Mouse (Mus musculus): ENCODE results near the gene Psors1c2. TPM values are rescaled to one million over a fixed set of nuclear protein-coding genes. Genes with fewer than 3 reads are reported as not detected.

The Psors1c2 gene
- polyA plus RNA-seq (2015; fragmentation: Nextera tagmentation; extraction: Ambion mirVana) = 1.3 and 1.8 TPM in 2 replicates

DNA sequence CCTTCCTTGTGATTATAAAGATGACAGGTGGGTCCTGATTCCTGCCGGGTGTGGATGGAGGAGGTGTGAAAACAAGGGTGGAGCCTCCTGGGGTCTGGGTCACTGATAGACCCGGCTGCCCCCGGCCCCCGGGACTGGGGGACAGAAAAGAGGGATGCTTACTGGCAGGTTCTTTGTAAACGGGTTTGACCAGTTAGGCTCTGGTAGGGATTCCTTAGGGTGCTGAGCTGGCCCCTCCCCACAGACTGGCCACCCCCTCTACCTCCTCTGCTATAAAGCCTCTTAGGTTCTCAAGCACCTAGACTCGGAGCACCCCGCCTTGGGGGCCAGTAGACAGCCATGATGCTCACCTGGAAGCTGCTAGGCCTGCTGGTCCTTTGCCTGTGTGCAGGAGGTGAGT is at the start of gene Psors1c2:
Psors1c2 (plus strand) TSS at position 301 of the 400 bp plus-strand sequence.
- no peak for ATAC-seq (ENCODE audit: insufficient number of reproducible peaks, low FRiP score, low TSS enrichment, low read depth)
- Histone ChIP-seq H3K4me1 (peaks cover 10% of the 10 kb centered on the region), H3K4me3 (no peak within 1 kb of the TSS), H3K9me3 (no peaks in the 10 kb centered on the region), H3K9ac (no peak within 1 kb of the TSS), H3K27me3 (no peaks in the 10 kb centered on the region), H3K4me2 (no peak within 1 kb of the TSS), H3K27ac (no peak within 1 kb of the TSS), H3K36me3 (peaks cover 29% of the 10 kb centered on the region)
- WGBS = 18% methylated on average over 7 of the region's 7 CpGs

DNA sequence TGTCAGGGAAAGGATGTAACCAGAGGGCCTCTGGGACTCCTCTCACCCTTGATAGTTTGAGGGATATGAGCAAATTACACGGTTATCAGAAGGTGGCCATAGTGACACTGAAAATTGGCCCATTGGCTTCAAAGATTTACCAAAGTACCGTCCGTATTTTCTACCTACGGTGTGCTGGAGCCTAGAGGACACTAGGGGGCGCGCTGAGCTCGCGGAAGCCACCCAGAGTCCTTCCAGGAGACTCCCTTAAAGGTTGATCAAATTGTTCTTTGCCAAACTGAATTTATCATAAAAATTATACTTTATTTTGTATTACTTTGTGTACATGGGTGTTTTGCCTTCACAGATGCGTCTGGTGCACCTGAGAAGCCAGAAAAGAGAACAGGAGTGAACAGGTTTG is 48.9 kb upstream of the Psors1c2 start:
- no peak overlapping the region for H3K27ac ChIP-seq
- no peak overlapping the region for H3K4me3 ChIP-seq
- no peaks in the 10 kb centered on the region for H3K4me1 ChIP-seq
- ATAC-seq (ENCODE audit: insufficient number of reproducible peaks, low FRiP score, low TSS enrichment, low read depth) = no peak
- WGBS = under 1% methylated on average over 9 of the region's 9 CpGs
- H3K27me3 ChIP-seq = no peaks in the 10 kb centered on the region
- H3K9ac ChIP-seq = no peak overlapping the region
- no peak overlapping the region for H3K4me2 ChIP-seq
- no peaks in the 10 kb centered on the region for H3K36me3 ChIP-seq
- H3K9me3 ChIP-seq = no peaks in the 10 kb centered on the region

DNA sequence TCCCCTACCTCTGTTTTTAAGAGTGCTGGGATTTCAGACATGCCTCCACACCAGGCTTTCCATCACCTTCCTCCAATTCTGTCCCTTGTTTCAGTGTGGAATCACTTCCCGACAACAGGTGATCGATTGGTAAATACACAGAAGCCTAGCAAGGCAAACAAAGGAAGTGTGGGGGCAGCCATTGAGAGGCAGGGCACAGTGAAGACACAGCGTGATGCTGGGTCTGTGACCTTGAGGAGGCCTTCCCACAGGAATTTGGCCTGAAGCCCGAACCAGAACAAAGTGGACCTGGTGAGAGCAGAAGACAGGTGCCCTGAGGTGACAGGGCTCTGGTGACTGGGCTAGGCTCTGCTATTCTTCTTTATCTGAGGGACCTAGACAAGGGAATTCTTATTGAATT is 47.3 kb upstream of the Psors1c2 start:
- Histone ChIP-seq H3K27me3 (no peaks in the 10 kb centered on the region), H3K36me3 (no peaks in the 10 kb centered on the region), H3K9ac (no peak overlapping the region), H3K4me3 (no peak overlapping the region), H3K9me3 (no peaks in the 10 kb centered on the region), H3K27ac (no peak overlapping the region), H3K4me1 (no peaks in the 10 kb centered on the region), H3K4me2 (no peak overlapping the region)
- WGBS = 50% methylated on average over 4 of the region's 4 CpGs
- ATAC-seq (ENCODE audit: insufficient number of reproducible peaks, low FRiP score, low TSS enrichment, low read depth) = no peak

DNA sequence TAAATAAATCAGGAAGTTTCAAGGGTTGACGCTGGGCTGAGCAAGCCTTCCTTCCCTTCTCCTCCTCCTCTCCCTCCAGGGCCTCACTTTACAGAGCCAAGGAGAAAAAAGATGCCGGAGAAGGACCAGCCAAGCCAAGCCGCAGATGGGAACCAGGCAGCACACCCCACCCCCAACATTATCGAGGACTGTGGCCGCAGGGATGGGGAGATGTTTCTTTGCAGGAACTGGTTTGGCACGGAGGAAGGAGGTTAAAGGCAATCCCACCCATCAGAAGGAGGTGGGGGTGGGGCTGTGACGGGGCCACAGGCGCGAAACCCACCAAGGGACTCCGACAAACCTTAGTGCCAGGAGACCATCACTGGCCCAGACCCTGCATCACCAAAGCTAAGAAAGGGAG is 46.3 kb upstream of the Psors1c2 start:
- Histone ChIP-seq H3K4me1 (no peaks in the 10 kb centered on the region), H3K27ac (no peak overlapping the region), H3K9ac (no peak overlapping the region), H3K9me3 (no peaks in the 10 kb centered on the region), H3K4me3 (no peak overlapping the region), H3K36me3 (no peaks in the 10 kb centered on the region), H3K27me3 (no peaks in the 10 kb centered on the region), H3K4me2 (no peak overlapping the region)
- ATAC-seq (ENCODE audit: insufficient number of reproducible peaks, low FRiP score, low TSS enrichment, low read depth) = no peak
- WGBS = 41% methylated on average over 10 of the region's 10 CpGs

DNA sequence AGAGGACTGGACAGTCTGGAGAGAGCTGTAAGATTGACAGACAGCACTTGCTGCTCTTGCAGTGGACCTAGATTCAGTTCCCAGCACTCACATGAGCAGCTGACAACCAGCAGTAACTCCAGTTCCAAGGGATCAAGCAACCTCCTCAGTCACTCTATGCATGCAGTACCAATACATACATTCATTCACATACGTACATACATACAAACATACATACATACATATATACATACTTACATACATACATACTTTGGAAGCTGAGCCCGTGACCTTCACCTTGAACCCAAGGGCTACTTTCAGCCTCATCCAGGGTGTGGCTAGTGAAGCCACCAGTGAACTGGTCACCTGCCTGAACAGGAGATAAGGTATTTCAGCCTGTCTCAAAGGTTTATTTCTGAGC is 45.0 kb upstream of the Psors1c2 start:
- Histone ChIP-seq H3K4me1 (no peaks in the 10 kb centered on the region), H3K27me3 (no peaks in the 10 kb centered on the region), H3K9me3 (no peaks in the 10 kb centered on the region), H3K4me2 (no peak overlapping the region), H3K9ac (no peak overlapping the region), H3K27ac (no peak overlapping the region), H3K4me3 (no peak overlapping the region), H3K36me3 (no peaks in the 10 kb centered on the region)
- 94% methylated on average over 2 of the region's 2 CpGs for WGBS
- ATAC-seq (ENCODE audit: insufficient number of reproducible peaks, low FRiP score, low TSS enrichment, low read depth) = no peak

DNA sequence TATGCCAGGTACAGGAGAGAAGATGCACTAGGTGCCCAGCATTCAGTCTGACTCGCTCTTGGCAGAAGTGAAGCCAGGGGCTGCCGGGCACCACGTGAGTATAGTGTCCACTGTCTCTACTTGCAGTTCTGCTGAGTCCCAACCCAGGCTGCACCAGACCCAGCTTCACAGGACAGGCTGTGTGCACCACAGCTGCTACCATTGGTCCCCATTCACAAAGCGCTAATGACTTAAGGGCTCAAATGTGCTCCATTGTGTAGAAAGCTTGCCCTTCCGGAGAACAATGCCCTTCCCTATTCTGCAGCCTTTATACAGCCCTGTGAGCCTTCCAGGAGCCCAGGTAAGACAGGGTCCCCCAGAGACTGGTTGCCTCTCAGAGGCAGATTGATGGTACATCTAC is 42.7 kb upstream of the Psors1c2 start:
- Histone ChIP-seq H3K4me2 (no peak overlapping the region), H3K4me1 (no peaks in the 10 kb centered on the region), H3K27ac (no peak overlapping the region), H3K9ac (no peak overlapping the region), H3K4me3 (no peak overlapping the region), H3K27me3 (no peaks in the 10 kb centered on the region), H3K9me3 (no peaks in the 10 kb centered on the region), H3K36me3 (no peaks in the 10 kb centered on the region)
- no peak for ATAC-seq (ENCODE audit: insufficient number of reproducible peaks, low FRiP score, low TSS enrichment, low read depth)
- WGBS = 71% methylated on average over 5 of the region's 5 CpGs

DNA sequence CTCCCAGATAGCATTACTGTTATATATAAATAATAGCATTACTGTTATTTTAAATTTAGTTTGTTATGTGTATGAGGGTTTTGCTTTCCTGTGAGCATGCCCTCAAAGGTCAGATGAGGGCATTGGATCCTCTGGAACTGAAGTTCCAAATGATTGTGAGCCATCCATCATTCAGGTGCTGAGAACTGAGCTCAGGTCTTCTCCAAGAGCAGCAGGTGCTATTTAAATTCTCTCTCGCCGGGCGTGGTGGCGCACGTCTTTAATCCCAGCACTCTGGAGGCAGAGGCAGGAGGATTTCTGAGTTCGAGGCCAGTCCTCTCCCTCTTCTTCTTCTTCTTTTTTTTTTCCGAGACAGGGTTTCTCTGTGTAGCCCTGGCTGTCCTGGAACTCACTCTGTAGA is 35.9 kb upstream of the Psors1c2 start:
- 96% methylated on average over 7 of the region's 7 CpGs for WGBS
- no peak overlapping the region for H3K4me3 ChIP-seq
- H3K4me1 ChIP-seq = no peaks in the 10 kb centered on the region
- H3K9ac ChIP-seq = no peak overlapping the region
- H3K9me3 ChIP-seq = no peaks in the 10 kb centered on the region
- no peak for ATAC-seq (ENCODE audit: insufficient number of reproducible peaks, low FRiP score, low TSS enrichment, low read depth)
- H3K27ac ChIP-seq = no peak overlapping the region
- H3K36me3 ChIP-seq = no peaks in the 10 kb centered on the region
- no peak overlapping the region for H3K4me2 ChIP-seq
- H3K27me3 ChIP-seq = no peaks in the 10 kb centered on the region

DNA sequence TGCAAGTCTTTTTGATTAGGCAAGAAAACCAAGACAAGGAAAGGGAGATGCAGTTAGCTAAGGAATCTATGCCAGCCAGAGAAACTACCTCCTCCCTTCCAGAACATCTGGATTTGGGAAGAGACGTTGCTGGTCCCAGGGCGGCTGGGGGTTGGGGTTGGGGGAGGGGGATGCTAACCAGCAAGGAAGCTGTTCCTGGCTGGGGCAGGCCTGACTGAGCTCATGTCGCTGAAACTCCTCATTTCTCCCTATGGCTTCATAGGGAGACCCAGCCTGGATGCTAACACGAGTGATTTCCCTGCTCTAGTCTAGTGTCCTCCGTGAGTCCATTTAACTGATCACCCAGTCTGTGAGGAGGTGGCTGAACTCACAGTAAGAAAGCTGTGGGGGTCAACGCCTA is 30.8 kb upstream of the Psors1c2 start:
- no peaks in the 10 kb centered on the region for H3K36me3 ChIP-seq
- ATAC-seq (ENCODE audit: insufficient number of reproducible peaks, low FRiP score, low TSS enrichment, low read depth) = no peak
- no peaks in the 10 kb centered on the region for H3K9me3 ChIP-seq
- no peak overlapping the region for H3K4me3 ChIP-seq
- no peak overlapping the region for H3K27ac ChIP-seq
- 8% methylated on average over 6 of the region's 6 CpGs for WGBS
- H3K27me3 ChIP-seq = peaks cover 19% of the 10 kb centered on the region
- no peak overlapping the region for H3K4me2 ChIP-seq
- H3K9ac ChIP-seq = no peak overlapping the region
- H3K4me1 ChIP-seq = no peaks in the 10 kb centered on the region

DNA sequence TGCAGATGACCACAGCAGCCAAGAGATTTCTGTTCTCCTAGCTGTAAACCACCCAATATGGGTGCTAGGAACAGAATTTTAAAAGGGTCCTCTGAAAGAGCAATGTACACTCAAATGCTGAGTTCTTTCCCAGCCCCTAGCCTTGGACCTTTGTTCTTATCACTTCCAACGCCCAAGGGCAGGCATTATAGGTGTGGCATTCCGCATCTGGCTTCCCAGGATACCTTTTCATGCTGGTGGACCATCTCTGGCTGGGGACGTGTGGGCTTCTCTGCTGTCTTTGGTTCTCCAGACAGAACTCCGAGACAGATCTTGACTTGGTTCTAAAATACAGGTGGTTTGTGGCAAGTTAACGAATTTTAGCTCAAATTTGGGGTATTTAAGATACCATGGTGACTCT is 30.2 kb upstream of the Psors1c2 start:
- peaks cover 25% of the 10 kb centered on the region for H3K27me3 ChIP-seq
- H3K36me3 ChIP-seq = no peaks in the 10 kb centered on the region
- 69% methylated on average over 5 of the region's 5 CpGs for WGBS
- H3K27ac ChIP-seq = no peak overlapping the region
- H3K9me3 ChIP-seq = no peaks in the 10 kb centered on the region
- no peak overlapping the region for H3K9ac ChIP-seq
- no peak overlapping the region for H3K4me2 ChIP-seq
- no peak overlapping the region for H3K4me3 ChIP-seq
- no peak for ATAC-seq (ENCODE audit: insufficient number of reproducible peaks, low FRiP score, low TSS enrichment, low read depth)
- no peaks in the 10 kb centered on the region for H3K4me1 ChIP-seq

DNA sequence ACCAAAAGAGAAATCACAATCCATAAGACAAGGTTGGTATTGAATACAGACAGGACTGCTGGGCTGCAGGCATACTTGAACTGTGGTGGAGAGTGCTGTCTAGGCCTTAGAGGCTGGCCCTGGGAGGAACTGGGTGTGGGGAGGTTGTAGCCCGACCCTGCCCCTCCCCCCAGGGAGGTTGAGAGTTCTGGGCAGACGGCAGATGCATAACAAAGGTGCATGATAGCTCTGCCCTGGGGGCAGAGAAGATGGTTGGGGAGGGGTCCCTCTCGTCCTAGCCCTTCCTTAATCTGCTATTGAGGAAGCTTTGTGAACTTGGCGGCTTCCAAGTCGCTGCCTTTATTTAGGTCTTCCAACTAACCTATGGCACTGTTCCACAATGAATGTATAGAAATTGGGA is 29.2 kb upstream of the Psors1c2 start:
- H3K27me3 ChIP-seq = peaks cover 25% of the 10 kb centered on the region
- no peak overlapping the region for H3K27ac ChIP-seq
- H3K4me2 ChIP-seq = no peak overlapping the region
- no peaks in the 10 kb centered on the region for H3K36me3 ChIP-seq
- no peak overlapping the region for H3K4me3 ChIP-seq
- H3K9ac ChIP-seq = no peak overlapping the region
- no peak for ATAC-seq (ENCODE audit: insufficient number of reproducible peaks, low FRiP score, low TSS enrichment, low read depth)
- no peaks in the 10 kb centered on the region for H3K4me1 ChIP-seq
- 27% methylated on average over 5 of the region's 5 CpGs for WGBS
- no peaks in the 10 kb centered on the region for H3K9me3 ChIP-seq

DNA sequence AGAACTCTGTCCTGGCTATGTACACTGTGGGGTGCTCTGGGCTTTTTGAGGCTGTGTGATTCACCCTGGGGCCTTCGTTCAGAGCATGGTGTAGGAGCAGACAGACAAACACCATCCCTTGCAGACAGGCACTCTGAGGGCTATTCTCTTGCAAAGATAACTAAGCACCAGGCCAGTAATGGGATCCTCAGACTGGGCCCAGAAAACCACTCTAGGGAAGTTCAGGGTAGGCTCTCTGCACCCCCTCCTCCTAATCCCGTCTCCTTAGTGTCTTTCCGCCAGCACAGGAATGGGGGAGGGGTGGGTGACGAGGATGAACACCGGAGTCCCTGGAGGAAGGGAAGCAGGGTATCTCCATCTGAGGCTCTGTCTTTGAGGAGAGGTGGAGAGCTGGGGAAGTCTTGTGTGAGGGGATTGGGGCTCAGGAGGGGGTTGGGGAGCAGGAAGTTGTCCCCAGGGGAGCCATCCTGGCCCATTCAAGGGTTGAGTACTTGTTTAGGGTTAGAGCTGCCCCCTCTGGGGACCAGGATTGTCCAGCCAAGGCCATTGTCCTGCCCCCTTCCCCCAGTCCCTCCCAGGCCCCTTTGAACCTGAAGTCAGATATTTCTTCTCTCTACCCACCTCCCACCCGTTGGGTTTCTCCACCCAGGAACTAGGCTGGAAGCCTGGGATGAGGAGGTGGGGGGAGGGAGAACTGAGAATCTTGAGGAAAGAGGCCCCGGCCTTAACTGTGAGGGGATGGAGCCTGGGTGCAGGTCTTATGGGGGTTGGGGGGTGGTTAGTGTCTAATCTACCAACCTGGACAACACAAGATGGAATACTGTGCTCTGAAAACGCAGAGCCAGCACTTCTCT is 28.1 kb upstream of the Psors1c2 start:
- Histone ChIP-seq H3K4me1 (peaks cover 6% of the 10 kb centered on the region; the same call in 1 of the 2 replicates), H3K4me2 (no peak overlapping the region)
- WGBS = 44% methylated on average over 8 of the region's 8 CpGs

DNA sequence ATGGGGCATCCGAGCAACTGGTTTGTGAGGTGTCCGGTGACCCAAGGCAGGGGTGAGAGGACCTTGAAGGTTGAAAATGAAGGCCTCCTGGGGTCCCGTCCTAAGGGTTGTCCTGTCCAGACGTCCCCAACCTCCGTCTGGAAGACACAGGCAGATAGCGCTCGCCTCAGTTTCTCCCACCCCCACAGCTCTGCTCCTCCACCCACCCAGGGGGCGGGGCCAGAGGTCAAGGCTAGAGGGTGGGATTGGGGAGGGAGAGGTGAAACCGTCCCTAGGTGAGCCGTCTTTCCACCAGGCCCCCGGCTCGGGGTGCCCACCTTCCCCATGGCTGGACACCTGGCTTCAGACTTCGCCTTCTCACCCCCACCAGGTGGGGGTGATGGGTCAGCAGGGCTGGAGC is 27.2 kb upstream of the Psors1c2 start, which contains the start of gene Pou5f1:
Pou5f1 (plus strand) TSS at position 243 of the 400 bp plus-strand sequence.
- Histone ChIP-seq H3K27ac (no peak within 1 kb of the TSS), H3K27me3 (peaks cover 30% of the 10 kb centered on the region), H3K36me3 (no peaks in the 10 kb centered on the region), H3K9ac (no peak within 1 kb of the TSS), H3K9me3 (no peaks in the 10 kb centered on the region), H3K4me3 (no peak within 1 kb of the TSS), H3K4me2 (no peak within 1 kb of the TSS), H3K4me1 (peaks cover 6% of the 10 kb centered on the region; the same call in 1 of the 2 replicates)
- WGBS = 69% methylated on average over 13 of the region's 13 CpGs
- ATAC-seq (ENCODE audit: insufficient number of reproducible peaks, low FRiP score, low TSS enrichment, low read depth) = no peak

More for the DNA sequence above, 28.1 kb upstream of the Psors1c2 start:
- Histone ChIP-seq H3K27ac (no peak overlapping the region), H3K9ac (no peak overlapping the region), H3K4me3 (no peak overlapping the region), H3K27me3 (peaks cover 30% of the 10 kb centered on the region), H3K36me3 (no peaks in the 10 kb centered on the region), H3K9me3 (no peaks in the 10 kb centered on the region)
- no peak for ATAC-seq (ENCODE audit: insufficient number of reproducible peaks, low FRiP score, low TSS enrichment, low read depth)

All from limb, embryonic 15.5 days (tissue).